Mouse (Mus musculus) spleen, embryonic (tissue): Measurements from ENCODE around the gene Gm49336.

Experiments used
- CTCF ChIA-PET: fragments of 350-600 bp; sonication (Branson Sonifier 250); formaldehyde crosslinking; loops from one replicate; lab custom pipeline; 2022; lab: Charles Lee

Gm49336 gene

DNA sequence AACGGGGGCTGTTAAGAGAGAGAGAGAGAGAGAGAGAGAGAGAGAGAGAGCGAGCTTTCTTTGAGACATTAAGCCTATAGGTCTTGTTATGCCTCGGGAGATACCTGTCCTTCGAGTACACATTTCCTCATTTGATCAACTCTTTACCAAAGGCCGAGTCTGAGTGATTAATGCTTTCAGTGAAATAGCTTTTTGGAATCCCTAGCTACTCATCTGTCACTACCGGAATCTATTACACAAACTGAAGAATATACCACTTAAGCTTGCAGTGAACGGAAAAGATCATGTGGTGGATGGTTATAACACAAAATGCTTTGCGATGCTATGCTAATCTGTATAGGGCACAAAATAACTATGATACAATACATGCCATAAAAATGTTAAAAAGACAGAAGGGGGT, 941 bp downstream of the Gm49336 start:
- CTCF ChIA-PET: no interaction called here

GRCm38 (mm10) chr14:60238551-60238950, 12.8 kb downstream of the Gm49336 start:
- CTCF ChIA-PET: interaction anchor here (0.7 kb wide), 1 partner anchor 591 kb away, joined by 4 read pairs; no protein-coding TSS in a partner anchor

- CTCF ChIA-PET: no interaction called here
Measured at GRCm38 (mm10) chr14:60219886-60220285, 31.4 kb downstream of the Gm49336 start.

- CTCF ChIA-PET: no interaction called here
Measured at GRCm38 (mm10) chr14:60217616-60218015, 33.7 kb downstream of the Gm49336 start.

DNA sequence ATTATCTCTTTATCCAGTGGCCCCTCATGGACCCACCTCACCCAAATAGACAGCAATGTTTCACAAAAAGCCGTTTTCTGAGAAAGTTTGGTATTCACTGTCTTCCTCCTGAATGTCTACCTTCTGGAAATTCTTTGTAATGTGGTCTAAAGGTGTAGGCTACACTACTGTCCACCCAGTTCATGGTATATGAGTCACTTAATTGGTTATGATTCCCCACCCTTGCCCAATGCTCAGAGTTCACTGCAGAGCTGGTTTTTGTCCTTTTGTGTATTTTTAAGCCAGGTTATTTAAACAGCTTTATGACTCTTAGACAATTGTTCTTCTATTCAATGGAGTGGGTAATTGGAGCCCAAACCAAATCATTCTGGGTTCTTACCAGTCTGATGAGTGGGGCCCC, 35.2 kb downstream of the Gm49336 start:
- CTCF ChIA-PET: no interaction called here

GRCm38 (mm10) chr14:60215000-60215399, 36.3 kb downstream of the Gm49336 start:
- CTCF ChIA-PET: no interaction called here

GRCm38 (mm10) chr14:60214040-60214439, 37.3 kb downstream of the Gm49336 start:
- CTCF ChIA-PET: no interaction called here

- CTCF ChIA-PET: no interaction called here
Measured at GRCm38 (mm10) chr14:60209166-60209565, 42.1 kb downstream of the Gm49336 start.

DNA sequence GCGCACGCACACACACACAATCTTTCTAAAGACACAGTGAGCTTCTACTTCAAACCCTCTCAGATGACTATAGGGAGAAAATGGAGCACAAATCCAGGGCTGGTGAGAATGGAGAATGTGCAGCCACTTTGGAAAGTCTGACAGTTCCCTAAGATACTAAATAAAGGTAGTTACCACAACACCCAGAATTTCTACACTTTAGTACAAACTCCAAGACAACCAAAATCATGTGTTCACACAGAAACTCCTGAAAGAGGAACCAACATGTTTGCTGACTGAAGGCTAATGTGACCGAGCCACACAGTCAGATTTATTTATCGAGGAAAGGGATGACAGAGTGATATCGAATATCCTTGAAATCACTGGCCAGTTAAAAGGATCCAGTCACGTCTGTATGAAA, 46.3 kb downstream of the Gm49336 start:
- CTCF ChIA-PET: no interaction called here

- CTCF ChIA-PET: no interaction called here
Measured at GRCm38 (mm10) chr14:60196884-60197283, 54.4 kb downstream of the Gm49336 start, which contains the start of gene Atp8a2. Atp8a2 (minus strand) TSS chr14:60197179.

DNA sequence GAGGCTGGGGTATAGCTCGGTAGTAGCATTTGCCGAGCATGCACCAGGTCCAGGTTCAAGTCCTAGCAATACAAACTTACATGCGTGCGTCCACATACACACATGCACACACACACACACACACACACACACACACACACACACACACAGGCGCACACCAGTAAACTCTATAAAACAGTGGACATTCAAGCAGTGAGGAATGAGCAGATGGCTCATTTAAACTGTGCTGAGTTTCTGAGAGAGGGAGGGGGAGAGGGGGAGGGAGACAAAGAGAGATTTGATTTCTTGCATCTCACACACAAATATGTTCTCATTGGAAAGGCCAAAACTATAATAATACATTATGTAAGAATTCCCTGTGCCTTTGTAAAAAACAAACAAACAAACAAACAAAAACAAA, 55.3 kb downstream of the Gm49336 start:
- CTCF ChIA-PET: no interaction called here

- CTCF ChIA-PET: no interaction called here
Measured at GRCm38 (mm10) chr14:60194606-60195005, 56.7 kb downstream of the Gm49336 start.

- CTCF ChIA-PET: no interaction called here
Measured at GRCm38 (mm10) chr14:60189771-60190170, 61.5 kb downstream of the Gm49336 start.

- CTCF ChIA-PET: no interaction called here
Measured at GRCm38 (mm10) chr14:60188201-60188825, 63.0 kb downstream of the Gm49336 start.

- CTCF ChIA-PET: no interaction called here
Measured at GRCm38 (mm10) chr14:60181306-60181705, 70.0 kb downstream of the Gm49336 start.

- CTCF ChIA-PET: no interaction called here
Measured at GRCm38 (mm10) chr14:60178571-60178955, 72.7 kb downstream of the Gm49336 start.

- CTCF ChIA-PET: no interaction called here
Measured at GRCm38 (mm10) chr14:60177614-60178570, 73.4 kb downstream of the Gm49336 start.

DNA sequence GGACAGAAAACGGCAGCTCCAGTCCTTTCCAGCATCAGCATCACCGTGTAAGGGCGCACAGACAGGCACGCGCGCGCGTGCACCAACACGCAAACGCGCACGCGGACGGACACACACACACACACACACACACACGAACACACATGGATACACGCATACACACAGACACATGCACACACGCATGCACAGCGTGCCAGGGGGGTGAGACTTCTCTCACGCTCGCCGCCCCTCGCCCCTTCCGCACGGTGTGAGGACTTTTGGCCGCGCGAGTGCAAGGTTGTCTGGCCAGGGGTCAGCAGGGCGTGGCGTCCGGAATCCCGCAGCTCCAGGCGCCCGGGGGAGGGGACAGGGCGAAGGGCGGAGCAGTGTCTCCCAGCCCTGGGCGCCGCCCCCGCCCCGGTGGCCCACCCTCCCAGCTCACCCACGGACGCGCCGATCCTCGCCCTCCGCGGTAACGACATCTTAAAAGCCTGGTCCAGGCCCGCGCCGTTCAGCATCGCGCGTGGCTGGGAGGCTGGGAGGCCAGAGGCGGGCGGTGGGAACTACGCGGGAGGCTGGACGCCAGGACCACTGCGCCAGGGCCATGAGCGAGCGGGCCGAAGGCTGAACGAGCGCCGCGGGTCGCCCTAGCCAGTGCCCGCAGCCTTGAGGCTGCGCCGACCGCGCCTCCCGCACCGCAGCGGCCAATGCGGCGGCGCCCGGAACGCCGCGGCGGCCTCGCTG, 74.3 kb downstream of the Gm49336 start:
- CTCF ChIA-PET: no interaction called here

DNA sequence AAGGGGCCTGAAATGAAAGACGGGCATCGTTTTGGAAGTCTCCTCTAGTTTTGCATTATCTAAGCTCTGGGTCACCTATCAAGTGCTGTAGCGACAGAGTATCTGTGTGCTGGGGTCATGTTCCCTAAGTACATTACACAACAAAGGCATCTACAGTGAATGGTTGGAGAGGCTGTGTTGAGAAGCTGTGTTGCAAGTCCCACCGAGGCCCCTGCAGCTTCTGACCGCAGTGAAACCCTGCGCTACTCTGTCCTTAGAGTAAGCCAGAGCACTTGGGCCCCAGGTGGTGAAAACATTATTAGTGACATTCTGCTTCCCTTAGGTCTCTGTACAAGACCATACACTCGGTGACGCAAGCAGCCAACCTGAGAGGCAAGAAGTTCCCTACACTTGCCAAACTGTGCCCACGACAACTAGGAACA, 74.8 kb downstream of the Gm49336 start:
- CTCF ChIA-PET: no interaction called here

DNA sequence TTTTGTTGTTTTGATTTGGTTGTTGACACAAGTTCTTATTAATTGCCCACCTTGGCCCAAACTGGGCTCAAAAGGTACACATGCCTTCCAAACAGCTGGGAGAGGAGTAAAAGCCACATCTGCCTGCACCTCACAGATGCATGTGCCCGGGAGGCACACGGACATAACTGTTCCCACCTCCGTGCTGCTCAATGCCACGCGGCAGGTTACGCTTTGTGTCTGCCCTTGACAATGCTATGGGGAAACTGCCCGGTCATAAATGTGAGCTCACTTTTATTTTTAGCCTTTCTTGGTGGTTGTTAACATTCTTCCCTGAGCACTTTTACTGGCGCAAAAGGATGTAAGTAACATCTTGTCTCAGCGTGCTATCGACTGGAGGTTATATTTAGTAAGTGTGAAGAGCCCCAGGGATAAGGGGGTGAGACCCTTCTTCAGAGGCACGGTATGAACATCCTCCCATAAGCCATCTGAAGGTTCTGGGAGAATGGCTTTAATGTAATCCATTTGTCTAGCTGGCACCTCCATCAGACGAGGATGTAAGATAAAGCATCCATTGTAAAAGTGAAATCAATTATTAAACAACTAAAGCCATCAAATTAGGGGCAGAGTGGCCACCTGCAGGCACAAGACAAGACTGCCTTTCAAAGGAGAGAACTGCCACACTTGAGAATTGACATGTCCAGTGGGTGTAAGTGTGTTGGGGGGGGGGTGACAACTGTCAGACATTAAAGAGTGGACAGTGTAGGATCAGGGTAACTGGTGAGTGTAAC, 78.8 kb downstream of the Gm49336 start:
- CTCF ChIA-PET: no interaction called here

DNA sequence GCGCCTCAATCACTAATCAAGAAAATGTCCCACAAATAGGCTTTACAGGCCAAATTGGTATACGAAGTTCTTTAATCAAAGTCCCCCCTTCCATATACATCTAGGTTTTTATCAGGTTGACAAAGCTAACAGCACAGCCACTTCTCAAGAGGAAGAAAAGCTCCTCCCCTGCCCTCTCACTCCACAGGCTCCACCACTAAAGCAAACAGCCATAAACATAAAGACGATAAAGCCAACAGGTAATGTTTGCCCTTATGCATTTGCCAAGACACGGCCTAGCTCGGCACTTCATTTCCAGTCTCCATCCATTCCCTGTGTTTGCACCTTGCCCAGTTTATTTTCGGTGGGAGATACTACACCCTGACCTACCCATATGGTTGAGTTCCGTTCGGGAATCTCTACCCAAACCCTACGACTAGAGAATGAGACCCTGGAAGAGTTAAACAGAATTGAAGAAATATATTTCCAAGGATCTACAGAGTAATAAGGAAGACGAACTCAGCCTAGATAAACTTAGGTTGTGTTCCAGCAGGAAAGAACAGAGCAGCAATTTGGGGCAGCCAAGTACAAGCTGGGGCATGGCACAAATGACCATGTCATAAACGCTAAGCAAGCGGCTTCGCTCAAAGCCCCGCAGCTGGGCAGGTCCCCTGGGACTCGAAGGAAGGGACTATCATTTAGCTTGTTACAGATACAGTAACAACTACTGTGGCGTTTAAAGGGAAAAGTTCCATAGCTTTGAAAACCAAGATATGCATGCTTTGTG, 80.3 kb downstream of the Gm49336 start:
- CTCF ChIA-PET: no interaction called here
